Mouse (Mus musculus) myocyte (in vitro differentiated cells): ENCODE data around the gene Mprip.

Experiments used
- MYOD1 ChIP-seq, 3 experiments: IDR thresholded peaks; one replicate each; pipeline ENCODE4 v1.6.1; 2011; ENCODE audit warnings: control low read depth in 2 of 3, low read depth in 2 of 3, mild to moderate bottlenecking in 2 of 3, moderate library complexity in 1 of 3; ENCODE audit not compliant: insufficient read length in 2 of 3, control insufficient read depth in 1 of 3
- TCF3 ChIP-seq: IDR thresholded peaks from one replicate; pipeline ENCODE4 v1.6.1; 2011; ENCODE audit warnings: low read depth, control low read depth; ENCODE audit not compliant: insufficient read length
- USF1 ChIP-seq: IDR thresholded peaks from one replicate; pipeline ENCODE4 v1.6.1; 2011; ENCODE audit warnings: low read depth, mild to moderate bottlenecking, control low read depth, moderate library complexity

- TF ChIP-seq MYOD1 (IDR thresholded peaks at IDR 0.05; ENCODE audit: control insufficient read depth in 1 of 3, insufficient read length in 2 of 3, low read depth in 2 of 3) (no peak), USF1 (no peak), TCF3 (no peak)
Observed at GRCm38 (mm10) chr11:59633037-59633436, 28.1 kb upstream of the Mprip start.
